Mouse (Mus musculus) lung, adult 10 weeks (tissue): ENCODE data around the gene Chrne. TPM values are rescaled to one million over a fixed set of nuclear protein-coding genes. Genes with fewer than 3 reads are reported as not detected.

Experiments used
- polyA plus RNA-seq: library from polyadenylated mRNA; stranded (reverse); fragments of 350-450 nt; fragmentation: Illumina TruSeq; extraction: RNeasy Lipid Tissue Mini Kit (QIAGEN cat#74804); gene quantifications from one replicate; pipeline ENCODE4 v1.2.3, GENCODE M21; 2014; ENCODE audit warnings: low read depth, low replicate concordance; ENCODE audit not compliant: insufficient read depth

Gene Chrne
- 0.14 TPM for polyA plus RNA-seq

DNA sequence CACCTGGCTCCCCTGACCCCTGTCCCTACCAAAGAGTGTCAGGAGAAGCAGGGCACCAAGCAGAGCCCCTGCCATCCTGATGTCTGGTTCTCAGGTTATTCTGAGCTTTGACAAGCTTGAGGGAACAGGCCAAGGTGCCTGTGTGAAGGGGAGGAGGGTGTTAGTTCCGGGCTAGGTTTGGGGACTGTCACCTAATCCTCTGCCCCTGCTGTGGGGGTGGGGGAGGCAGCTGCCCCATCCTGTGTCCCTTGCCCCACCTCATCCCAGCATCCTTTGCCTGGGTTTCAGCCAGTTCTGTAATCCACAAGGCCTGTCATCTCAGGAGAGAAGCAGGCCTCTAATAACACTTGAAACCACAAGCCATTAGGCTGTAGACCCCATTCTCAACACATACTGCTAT, at the start of gene Chrne:
TSS of gene Chrne (minus strand) at position 116 of the 400 bp plus-strand sequence.

DNA sequence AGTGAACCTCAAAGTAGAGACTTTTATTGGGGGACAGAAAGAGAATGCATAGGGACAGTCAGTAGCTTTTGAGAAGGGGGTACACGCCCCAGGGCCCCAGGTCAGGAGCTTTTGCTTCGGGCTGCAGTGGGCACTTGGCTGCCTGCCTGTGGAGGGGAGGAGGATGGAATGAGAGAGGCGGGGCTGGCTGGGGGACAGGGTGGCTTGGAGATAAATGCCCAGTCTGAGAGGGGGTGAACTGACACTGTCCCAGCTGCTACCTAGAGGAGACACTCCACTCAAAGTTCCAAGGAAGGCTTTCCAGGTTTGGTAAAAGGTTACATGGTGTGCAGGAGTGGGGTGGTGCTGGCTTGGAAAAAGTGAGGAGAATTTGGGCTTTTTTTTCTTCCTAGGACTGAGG, 37.9 kb upstream of the Chrne start, which contains the start of gene Eno3:
TSS of gene Eno3 (plus strand) at position 239 of the 400 bp plus-strand sequence.

DNA sequence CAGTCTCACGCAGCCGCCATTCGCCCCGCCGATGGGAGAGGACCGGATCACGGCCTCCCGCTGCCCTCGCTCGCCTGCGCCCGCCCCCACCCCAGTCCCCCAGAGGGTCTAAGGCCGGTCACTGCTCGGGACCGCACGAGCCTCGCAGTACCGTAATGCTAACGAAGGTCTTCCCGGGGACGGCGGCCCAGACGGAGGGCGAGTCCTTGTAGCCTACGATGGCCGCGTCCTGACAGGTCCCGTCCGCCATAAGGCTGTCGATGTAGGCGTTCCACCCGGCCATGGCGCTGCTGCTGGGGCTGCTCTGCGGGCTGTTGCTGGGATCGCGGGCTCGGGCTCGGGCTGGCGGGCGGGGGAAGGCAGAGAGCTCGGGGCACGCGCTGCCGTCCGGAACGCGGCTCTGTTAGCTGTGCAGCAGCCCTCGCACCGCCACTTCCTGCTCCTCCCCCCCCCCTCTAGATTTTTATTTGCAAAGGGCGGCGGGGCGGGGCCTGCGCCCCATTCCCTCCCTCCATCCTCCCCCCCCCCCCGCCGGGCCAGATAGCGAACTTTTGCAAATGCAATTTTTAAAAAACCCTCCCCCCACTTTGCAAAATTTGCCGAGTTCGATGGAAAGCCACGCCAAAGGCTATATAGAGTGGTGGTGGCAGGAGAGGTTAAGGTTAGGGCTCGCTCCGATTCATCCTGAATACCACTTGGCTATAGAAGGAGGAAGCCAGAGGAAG, 35.3 kb upstream of the Chrne start, which contains the start of gene Pfn1:
TSS of gene Pfn1 (minus strand) at position 447 of the 725 bp plus-strand sequence.

DNA sequence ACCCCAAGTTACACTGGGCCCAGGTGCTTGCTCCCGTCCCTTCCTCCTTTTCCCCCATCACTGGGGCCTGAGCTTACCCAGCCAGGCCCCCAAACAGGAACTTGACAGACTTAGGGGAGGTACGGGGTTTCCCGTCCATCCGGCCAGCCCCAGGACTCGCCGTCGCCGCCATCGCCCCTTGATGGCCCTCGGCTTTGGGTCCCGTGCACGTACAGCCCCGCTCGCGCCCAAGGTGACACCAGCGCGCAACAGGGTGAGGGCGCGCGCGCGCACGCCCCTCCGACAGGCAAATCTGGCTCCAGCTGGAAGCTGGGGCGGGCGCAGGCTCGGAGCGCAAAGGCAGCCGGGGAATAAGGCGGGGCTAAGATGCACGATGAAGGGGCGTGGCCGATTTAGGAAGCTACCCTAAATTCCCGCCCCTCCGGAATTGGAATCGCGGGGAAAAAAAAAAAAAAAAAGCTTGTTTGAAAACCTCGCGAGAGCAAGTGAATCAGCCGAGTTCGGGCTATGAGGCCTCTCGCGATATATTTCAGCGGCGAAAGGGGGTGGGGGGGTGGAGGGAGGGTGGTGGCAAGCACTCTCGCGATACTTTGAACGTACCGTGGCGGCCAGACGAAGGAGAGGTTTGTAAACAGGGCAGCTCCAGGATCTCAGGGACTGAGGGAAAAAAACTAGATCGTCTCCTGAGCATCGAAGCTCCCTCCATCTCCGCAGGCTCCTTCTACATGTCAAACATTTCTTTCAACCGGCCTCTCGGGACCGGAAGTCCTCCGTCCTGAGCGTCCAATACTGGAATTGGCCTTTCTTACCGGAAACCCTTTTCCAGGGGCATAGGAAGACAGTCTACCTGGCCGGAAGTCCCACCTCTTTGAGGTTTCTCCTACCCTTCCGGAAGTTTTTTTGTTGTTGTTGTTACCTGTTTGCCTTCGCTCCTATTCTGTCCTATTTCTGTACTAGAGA, 28.0 kb upstream of the Chrne start, which contains the start of the genes Rnf167 and Slc25a11:
TSS of gene Rnf167 (plus strand) at position 545 of the 960 bp plus-strand sequence.
TSS of gene Slc25a11 (minus strand) at position 789 of the 960 bp plus-strand sequence.

DNA sequence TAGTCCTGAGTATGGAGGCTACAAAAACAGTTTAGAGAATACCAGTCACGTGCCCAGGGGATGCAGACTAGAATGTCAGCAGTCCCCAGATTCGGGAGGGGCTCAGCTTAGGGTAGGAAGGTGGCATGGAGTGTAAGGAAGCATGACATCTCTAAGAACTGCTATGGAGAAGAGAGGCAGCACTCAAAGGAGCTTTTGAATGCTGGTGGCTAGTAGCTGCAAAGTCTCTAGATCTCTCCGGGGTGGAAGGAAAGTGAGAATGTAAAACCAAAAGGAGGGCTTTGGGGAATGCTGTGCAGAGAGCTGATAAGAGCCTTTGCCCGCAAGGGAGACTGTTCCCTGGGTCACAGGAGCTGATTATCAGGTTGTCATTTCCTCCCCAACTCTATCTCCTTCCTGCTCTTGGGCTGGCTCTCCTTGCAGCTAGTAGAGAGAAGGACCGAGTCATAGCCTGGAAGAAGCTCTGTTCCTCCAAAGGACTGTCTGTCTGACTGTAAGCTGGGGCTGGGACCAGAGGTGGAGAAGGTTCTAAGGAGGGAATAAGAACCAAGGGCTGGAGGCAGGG, 19.8 kb upstream of the Chrne start, which contains the start of gene Gp1ba:
TSS of gene Gp1ba (plus strand) at position 409 of the 565 bp plus-strand sequence.

DNA sequence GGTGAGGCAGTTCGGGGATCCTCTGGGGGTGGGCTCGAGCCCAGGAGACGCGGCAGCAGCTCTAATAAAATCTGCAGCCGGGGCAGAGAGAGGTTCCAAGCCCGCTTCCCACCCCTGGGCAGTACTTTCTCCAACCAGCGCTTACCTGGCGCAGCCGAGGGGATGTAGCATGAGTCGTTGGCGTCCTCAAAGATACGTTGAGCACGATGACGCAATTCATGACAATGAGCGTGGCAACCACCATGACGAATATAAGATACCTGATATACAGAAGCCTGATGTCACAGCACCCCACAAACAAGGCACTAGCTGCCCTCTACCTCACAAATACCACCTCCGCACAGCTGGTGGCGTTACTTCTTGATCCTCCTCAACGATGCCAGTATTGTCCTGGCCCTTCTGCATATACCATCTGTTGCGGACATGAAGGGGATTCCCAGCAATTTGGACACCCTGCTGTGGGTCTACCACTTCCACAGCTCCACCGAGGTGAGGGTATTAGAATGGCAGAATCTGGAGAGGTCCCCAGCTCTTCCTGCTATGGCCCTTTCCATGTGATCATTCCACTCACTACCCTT, 3.4 kb downstream of the Chrne start, which contains the start of gene 4930544D05Rik:
TSS of gene 4930544D05Rik (plus strand) at position 333 of the 578 bp plus-strand sequence.

Other genes with a start within 250 kb of the Chrne start
- gene Pelp1, start 209.2 kb downstream of the Chrne start, polyA plus RNA-seq = 9.8 TPM
- 37.6 TPM for gene Arrb2, start 186.6 kb downstream of the Chrne start, polyA plus RNA-seq
- 52.9 TPM for gene Med11, start 167.3 kb downstream of the Chrne start, polyA plus RNA-seq
- 3.2 TPM for gene Zmynd15, start 159.8 kb downstream of the Chrne start, polyA plus RNA-seq
- 59.8 TPM for gene Cxcl16, start 159.2 kb downstream of the Chrne start, polyA plus RNA-seq
- gene Tm4sf5, start 114.0 kb downstream of the Chrne start, polyA plus RNA-seq = 0.25 TPM
- 0.55 TPM for gene Vmo1, start 104.6 kb downstream of the Chrne start, polyA plus RNA-seq
- gene Gltpd2, start 100.0 kb downstream of the Chrne start, polyA plus RNA-seq = not detected
- gene Psmb6, start 93.8 kb downstream of the Chrne start, polyA plus RNA-seq = 296 TPM
- not detected for gene Gm40193, start 86.3 kb downstream of the Chrne start, polyA plus RNA-seq
- gene Pld2, start 79.2 kb downstream of the Chrne start, polyA plus RNA-seq = 9.6 TPM
- 24.0 TPM for gene Mink1, start 56.3 kb downstream of the Chrne start, polyA plus RNA-seq
- not detected for gene 4930544D05Rik, start 3.4 kb downstream of the Chrne start, polyA plus RNA-seq
- gene Gp1ba, start 19.9 kb upstream of the Chrne start, polyA plus RNA-seq = 0.30 TPM
- 71.5 TPM for gene Rnf167, start 28.0 kb upstream of the Chrne start, polyA plus RNA-seq
- 77.2 TPM for gene Slc25a11, start 28.3 kb upstream of the Chrne start, polyA plus RNA-seq
- 578 TPM for gene Pfn1, start 35.4 kb upstream of the Chrne start, polyA plus RNA-seq
- 26.5 TPM for gene Eno3, start 38.0 kb upstream of the Chrne start, polyA plus RNA-seq
- gene Spag7, start 50.2 kb upstream of the Chrne start, polyA plus RNA-seq = 78.5 TPM
- 9.8 TPM for gene Camta2, start 68.9 kb upstream of the Chrne start, polyA plus RNA-seq
- 2.0 TPM for gene Inca1, start 80.9 kb upstream of the Chrne start, polyA plus RNA-seq
- 56.7 TPM for gene Kif1c, start 81.3 kb upstream of the Chrne start, polyA plus RNA-seq
- gene Zfp3, start 145.0 kb upstream of the Chrne start, polyA plus RNA-seq = 1.7 TPM
- gene Scimp, start 193.4 kb upstream of the Chrne start, polyA plus RNA-seq = 6.1 TPM
- gene Rabep1, start 225.6 kb upstream of the Chrne start, polyA plus RNA-seq = 11.3 TPM